Mouse (Mus musculus) heart, postnatal 0 days (tissue): ENCODE results near the gene Trrap.

Source experiments
- CTCF ChIP-seq: IDR thresholded peaks from 2 replicates; pipeline ENCODE4 v1.5.1; 2016; ENCODE audit warnings: antibody characterized with exemption, control low read depth, low read depth
- EP300 ChIP-seq: IDR thresholded peaks from 2 replicates; pipeline ENCODE4 v1.6.1; 2016; ENCODE audit warnings: antibody characterized with exemption, low read depth

GRCm38 (mm10) chr5:144804181-144804580 lies 36.6 kb downstream of the Trrap start:
- TF ChIP-seq EP300 (no peak), CTCF (no peak)
